Mouse (Mus musculus) left cerebral cortex, postnatal 36 days (tissue): ENCODE results near the gene Rsph14. TPM values are rescaled to one million over a fixed set of nuclear protein-coding genes. Genes with fewer than 3 reads are reported as not detected.

Experiments used
- DNase-seq, 2 experiments: peaks; one replicate each; pipeline ENCODE4 v3.0.0; 2021 to 2022; ENCODE audit warnings: low spot score in 2 of 2, mixed read lengths in 1 of 2
- intact Hi-C: fragments of 180-260 bp; cut with DNase I; formaldehyde crosslinking; loops from one replicate; pipeline ENCODE4 v1.15.1; 2025
- total RNA-seq, 2 experiments: library from RNA; stranded (reverse); gene quantifications; 2 replicates each; pipeline ENCODE4 v1.2.3; 2021

Gene Rsph14
- total RNA-seq, 2 experiments from 2014 or later = 0.32 to 0.35 TPM

GRCm38 (mm10) chr10:75006889-75007662, 25.3 kb downstream of the Rsph14 start:
- intact Hi-C loops = loop anchor here (5.0 kb wide), 1 partner anchor 40 kb away; the partner anchor contains the start of gene Gnaz
- peak; percentile 73 to 80 for DNase-seq

DNA sequence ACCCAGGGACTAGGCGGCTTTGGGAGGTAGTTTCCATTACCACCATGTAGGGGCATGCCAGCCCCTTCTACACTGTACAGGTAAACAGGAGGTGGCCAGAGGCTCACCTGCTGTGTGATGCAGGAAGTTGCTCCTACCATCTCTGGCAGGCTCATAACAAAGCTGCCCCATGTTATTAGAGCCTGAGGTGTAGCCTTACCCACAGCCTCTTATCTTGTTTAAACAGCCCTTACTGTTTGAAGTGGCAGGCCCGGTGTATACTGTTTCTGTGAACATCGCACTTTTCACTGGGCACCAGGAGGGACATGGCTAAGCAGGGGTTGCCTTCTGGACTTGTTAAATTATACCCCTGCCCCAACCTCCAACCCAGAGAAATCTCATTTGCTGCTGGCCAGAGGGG, 28.3 kb downstream of the Rsph14 start:
- no peak for DNase-seq
- intact Hi-C loops = no loop called here

- no peak for DNase-seq
- intact Hi-C loops = no loop called here
Measured at GRCm38 (mm10) chr10:75001391-75001790, 31.0 kb downstream of the Rsph14 start.

DNA sequence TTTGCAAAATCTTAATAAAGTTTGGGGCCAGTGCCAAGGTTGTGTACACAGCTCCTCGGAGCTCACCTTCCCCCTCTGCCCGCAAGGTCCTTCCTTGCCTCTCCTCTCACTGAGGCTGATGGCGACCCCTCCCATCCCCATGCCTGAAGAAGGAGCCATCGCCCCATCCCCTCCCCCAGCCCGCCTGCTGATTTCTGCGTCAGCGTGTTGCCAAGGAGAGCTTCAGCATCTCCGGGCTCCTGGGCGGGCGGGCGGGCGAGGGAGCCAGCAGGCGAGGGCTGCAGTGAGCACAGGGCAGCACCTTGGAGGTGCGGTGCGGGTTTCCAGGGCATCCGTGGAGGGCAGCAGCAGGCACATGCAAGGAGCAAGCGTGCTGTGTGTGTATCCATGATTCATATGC, 37.0 kb downstream of the Rsph14 start:
- intact Hi-C loops = no loop called here
- DNase-seq = peak; percentile 39 to 58

DNA sequence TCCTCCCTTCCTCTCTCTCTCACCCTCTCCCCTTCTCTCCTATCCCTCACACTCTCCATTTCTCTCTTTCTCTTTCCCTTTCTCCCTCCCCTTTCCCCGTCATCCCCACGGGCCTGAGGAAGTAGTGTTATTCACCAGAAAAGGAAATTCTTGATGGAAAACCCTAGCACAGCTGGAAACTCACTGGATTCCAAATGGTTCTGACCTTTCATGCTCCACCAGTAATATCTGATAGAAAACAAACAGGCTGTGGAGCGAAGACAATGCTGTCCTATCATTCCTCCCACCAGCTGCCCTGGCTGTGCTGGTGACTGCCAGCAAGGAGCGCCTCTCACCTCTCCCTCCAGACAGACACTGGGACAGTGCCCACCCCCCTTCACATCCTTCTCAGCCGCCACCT, 37.5 kb downstream of the Rsph14 start:
- no peak for DNase-seq
- intact Hi-C loops = no loop called here

- no peak for DNase-seq
- intact Hi-C loops = no loop called here
Measured at GRCm38 (mm10) chr10:74990584-74991322, 41.6 kb downstream of the Rsph14 start.

DNA sequence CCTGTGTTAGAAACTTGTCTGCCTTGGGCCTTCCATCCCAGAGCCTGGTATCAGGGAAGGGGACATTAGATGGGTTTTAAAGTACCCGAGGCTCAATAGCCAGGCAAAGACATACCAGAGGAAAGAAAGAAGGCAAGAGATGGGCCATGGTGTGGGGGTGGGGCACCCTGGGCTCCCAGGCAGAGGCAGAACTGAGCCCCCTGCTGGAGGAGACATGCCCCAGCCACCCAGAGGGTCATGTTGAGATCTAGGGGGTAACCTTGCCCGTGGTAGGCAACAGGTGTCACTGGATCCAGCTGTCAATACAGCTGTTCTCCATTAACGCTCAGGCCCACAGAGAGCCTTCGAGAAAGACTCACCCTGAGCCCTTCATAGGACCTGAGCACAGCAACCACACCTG, 42.6 kb downstream of the Rsph14 start:
- DNase-seq = no peak
- intact Hi-C loops = no loop called here

DNA sequence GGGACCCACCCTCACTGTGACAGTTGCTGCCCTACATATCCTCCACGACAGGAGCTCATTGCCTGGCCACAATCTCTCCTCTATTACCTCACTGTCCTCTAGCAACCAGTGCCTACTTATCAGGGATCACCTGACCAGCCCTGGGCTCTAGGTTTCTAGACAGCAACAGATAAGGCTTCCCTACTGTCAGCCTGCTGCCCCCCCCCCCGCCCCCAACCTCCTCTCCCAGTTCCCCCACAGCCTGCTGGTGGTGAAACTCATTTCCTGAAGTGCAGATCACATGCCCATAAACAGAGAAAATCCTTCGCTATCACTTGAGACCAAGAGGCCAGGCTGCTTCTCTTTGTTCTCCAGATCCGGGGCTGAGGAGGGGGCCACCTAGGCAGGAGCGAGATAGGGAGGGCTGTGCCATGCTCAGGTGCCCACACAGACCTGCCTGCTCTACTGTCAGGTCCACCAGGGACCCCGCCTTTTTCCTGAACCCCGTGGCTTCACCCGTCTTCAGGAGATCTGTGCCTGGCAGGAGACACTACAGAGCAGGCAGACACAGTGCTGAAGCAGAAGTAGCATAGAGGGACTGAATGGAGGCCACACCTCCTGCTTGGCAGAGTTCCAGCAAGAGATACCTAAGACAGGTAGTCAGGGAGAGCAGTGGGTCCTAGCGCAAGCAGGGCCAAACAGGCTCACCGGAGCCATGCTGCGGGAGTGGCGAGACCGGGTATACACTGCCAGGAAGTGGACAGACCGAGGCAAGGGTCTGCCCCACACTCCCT, 44.5 kb downstream of the Rsph14 start:
- DNase-seq = no peak
- intact Hi-C loops = no loop called here

DNA sequence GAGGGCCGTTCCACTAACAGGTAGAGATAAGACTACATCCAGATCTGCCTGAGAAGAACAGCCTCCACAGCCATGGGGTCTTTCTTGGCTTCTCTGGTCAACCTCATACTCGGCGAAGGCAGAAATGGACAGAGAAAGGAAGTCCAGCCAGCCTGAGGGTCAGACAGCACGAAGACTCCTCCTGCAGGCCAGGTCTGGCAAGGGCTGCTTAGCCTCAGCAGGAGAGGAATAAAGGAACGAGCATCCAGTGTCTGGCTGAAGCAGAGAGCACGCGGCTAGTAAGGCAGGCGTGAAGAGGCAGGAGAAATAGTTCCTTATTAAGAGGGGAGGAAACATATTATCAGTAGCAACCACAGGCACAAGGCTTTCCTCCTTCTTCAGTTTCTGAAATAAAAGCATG, 49.2 kb downstream of the Rsph14 start:
- no peak for DNase-seq
- intact Hi-C loops = no loop called here

GRCm38 (mm10) chr10:74981159-74981558, 51.2 kb downstream of the Rsph14 start:
- DNase-seq = no peak
- intact Hi-C loops = no loop called here

GRCm38 (mm10) chr10:74978056-74978455, 54.3 kb downstream of the Rsph14 start:
- intact Hi-C loops = no loop called here
- DNase-seq = no peak

- DNase-seq = no peak
- intact Hi-C loops = no loop called here
Measured at GRCm38 (mm10) chr10:74976429-74976828, 56.0 kb downstream of the Rsph14 start.

GRCm38 (mm10) chr10:74975626-74976025, 56.8 kb downstream of the Rsph14 start:
- intact Hi-C loops = no loop called here
- no peak for DNase-seq

DNA sequence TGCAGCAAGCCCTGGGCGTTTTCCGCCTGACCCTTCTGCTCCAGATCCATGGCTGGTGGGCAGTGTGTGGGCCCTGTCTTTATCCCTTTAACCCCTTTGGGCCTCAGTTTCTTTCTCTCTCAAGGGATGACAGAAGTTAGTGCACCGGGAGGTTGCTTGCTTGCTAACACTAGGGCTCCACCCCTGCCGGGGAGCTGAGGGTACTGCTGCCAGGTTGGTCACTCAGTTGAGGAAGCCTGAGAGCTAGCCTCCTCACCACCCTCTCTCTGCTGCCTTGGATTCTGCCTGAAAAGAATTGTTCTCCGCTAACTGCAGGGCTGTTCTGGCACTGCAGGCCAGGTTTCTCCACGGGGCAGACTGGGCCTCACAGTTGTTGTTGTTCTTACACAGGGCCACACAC, 59.4 kb downstream of the Rsph14 start:
- intact Hi-C loops = no loop called here
- no peak for DNase-seq

DNA sequence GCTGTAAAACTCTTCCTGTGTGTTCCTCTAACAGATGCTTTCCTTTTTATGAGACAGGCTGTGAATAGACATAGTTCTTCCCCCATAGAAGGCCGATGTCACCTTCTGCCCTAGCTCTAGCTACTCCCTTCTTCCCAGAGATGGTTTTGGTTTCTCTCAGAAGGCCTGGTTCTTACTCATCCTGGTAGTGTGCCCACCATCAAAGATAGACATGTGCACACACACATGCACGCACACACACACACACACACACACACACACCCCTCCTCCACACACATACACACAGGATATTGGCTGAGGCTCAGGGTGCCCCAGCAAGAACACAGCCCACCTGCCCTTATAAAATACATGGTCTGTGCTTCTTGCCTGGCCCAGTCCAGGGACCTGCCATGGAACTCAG, 63.1 kb downstream of the Rsph14 start:
- intact Hi-C loops = loop anchor here (5.0 kb wide), 1 partner anchor 38 kb away; no protein-coding TSS in a partner anchor
- DNase-seq = no peak

DNA sequence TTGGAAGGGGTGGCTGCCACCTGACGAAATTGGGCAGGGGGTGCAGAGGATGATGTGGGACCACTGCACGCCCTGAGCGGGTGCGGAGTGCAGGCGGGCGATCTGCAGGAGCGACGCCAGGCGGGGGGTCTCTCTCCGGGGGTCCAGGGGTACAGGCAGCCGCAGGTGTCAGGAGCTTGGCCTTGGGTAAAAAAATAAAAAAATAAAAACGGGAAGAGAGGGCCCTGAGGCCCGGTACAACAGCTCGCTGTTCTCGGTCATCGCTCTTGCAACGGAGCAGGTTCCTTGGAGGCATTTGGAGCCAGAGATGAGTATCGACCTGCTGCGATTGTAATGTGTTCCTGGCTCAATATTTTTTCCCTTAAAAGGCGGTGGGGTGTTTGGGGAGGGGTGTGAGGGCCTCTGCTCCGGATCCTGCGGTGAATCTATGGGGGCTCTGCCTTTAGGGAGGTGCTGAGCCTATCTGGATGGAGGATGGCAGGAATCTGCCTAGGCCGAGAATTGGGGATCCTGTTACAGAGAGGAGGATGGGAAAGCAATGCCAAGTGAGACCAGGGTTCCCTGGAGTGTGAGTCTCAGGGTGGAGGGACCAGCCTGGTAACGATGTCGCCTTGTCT, 64.6 kb downstream of the Rsph14 start:
- DNase-seq = peak; percentile 46 to 49
- intact Hi-C loops = loop anchor here (5.0 kb wide), 1 partner anchor 40 kb away; no protein-coding TSS in a partner anchor

DNA sequence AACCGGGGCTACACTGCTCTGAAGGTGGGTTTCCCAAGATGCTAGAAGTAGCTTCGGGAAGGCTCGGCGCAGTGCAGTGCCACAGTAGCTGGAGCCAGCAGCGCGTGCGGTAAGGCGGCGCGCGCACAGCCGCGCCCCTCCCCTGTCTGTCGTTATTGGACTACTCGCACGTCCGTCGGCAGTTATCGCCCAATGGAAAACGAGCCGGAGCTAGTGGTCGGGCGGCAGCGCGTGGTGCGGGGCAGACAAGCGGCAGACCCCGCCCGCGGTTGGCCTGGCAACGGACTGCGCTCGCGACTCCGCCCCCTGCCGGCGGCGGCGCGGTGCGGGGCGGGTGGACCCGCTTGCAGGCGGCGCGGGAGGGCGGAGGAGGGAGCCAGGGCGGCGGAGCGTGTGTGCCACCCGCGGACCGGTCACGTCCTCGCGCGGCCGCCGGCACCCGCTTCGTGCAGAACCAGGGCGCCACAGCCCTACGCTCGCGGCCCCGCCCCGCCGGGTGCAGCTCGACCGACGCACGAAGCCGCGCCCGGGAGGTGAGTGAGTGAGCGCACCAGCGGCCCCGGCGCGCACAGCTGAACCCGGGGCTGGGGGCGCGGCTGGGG, 65.4 kb downstream of the Rsph14 start, which contains the start of gene Gnaz:
Gene Gnaz (plus strand): TSS at position 328 of the 602 bp plus-strand sequence.
- intact Hi-C loops = loop anchor here (5.0 kb wide), 1 partner anchor 40 kb away; no protein-coding TSS in a partner anchor
- peak; percentile 99 for DNase-seq

GRCm38 (mm10) chr10:74964380-74964779, 68.0 kb downstream of the Rsph14 start:
- DNase-seq = no peak
- intact Hi-C loops = no loop called here

DNA sequence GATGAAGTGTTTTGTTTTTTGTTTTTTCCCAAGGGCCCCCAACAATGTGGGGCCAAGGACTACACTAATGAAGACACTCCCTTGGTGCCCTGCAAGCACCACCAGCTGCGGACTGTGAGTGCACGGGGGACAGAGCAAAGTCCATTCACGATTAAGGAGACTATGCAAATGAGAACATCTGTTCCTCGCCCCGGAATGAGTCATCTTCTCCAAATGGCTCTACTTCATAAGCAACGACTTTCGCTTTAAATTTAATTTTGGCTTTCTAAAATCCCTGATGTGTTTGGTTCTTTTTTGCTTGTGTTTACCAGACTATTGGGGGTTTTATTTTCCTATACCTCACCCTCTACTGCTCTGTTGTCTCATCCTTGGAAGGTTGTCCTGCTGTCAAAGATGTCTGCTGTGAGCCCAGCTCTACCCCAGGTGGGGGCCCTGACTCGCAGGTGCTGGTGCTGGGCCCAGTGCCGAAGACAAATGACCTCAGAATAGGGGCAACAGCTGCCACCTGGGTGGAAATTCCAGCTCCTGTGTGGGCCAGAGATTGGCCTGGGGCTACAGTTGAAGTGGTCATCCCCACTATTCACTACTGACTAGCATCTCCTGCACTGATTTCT, 79.4 kb downstream of the Rsph14 start:
- intact Hi-C loops = no loop called here
- DNase-seq = peak; percentile 46 to 55
